ENCODE assay signal across 8 mouse cellular contexts in genomic region chr12:76177864-76178518, GRCm38 (mm10). TPM values are rescaled to one million over a fixed set of nuclear protein-coding genes. Genes with fewer than 3 reads are reported as not detected.
DNase-seq lines count a peak whose midpoint lies in the region; ATAC-seq and TF ChIP-seq lines count a peak whose summit lies in the region.

No protein-coding gene starts in this region.

- 0 out of 4 replicates have a peak, but pooled peaks cover 0 to 6% of the 10 kb centered on the region in 2 experiments for H3K4me1 ChIP-seq in MEL (ENCODE audit: control insufficient read depth in 1 of 2, insufficient read depth in 2 of 2, low read length in 2 of 2)
- peaks cover 9% of the 10 kb centered on the region for H3K4me1 ChIP-seq in forebrain, embryonic 13.5 days
- peaks cover 9% of the 10 kb centered on the region for H3K4me1 ChIP-seq in hindbrain, embryonic 10.5 days (replicated peaks)

- TF ChIP-seq EP300 in MEL (IDR thresholded peaks at IDR 0.05; ENCODE audit: low read depth in 1 of 2, low read length in 2 of 2), result no peak

- ATAC-seq in forebrain, embryonic 13.5 days, result peak; percentile 62; the same call in 1 of the 2 replicates
- ATAC-seq in erythroblast, adult 5-6 weeks (replicated peaks; ENCODE audit: low FRiP score, poor library complexity, severe bottlenecking), result no peak

- DNase-seq in MEL (ENCODE audit: low read depth, low spot score), result peak; percentile 61
- peak; percentile 27 for DNase-seq in c-Kit-positive CD71-positive TER-119-negative erythroid progenitor cells, embryonic 14.5 days (ENCODE audit: low read depth)
- peak; percentile 75 for DNase-seq in hindbrain, embryonic 10.5 days (ENCODE audit: low spot score)
- peak; percentile 63 to 80 for DNase-seq in layer of hippocampus, postnatal 10 days (ENCODE audit: low spot score in 2 of 2)
- peak; percentile 81 for DNase-seq in lung, postnatal 36 days
- peak; percentile 48 for DNase-seq in retina, adult 2 months (ENCODE audit: low read depth, low spot score)

- H3K79me2 ChIP-seq in MEL (ENCODE audit: control insufficient read depth, insufficient read depth, low read length, poor library complexity), result no peaks in the 10 kb centered on the region

- H3K9ac ChIP-seq in MEL (ENCODE audit: control insufficient read depth, low read depth, low read length, poor library complexity, severe bottlenecking), result no peak overlapping the region
- H3K9ac ChIP-seq in forebrain, embryonic 13.5 days, result no peak overlapping the region

- no peaks in the 10 kb centered on the region for H3K9me3 ChIP-seq in MEL (replicated peaks; ENCODE audit: insufficient read depth, low read length)
- H3K9me3 ChIP-seq in forebrain, embryonic 13.5 days (replicated peaks), result no peaks in the 10 kb centered on the region
- H3K9me3 ChIP-seq in hindbrain, embryonic 10.5 days, result no peaks in the 10 kb centered on the region

- WGBS in forebrain, embryonic 13.5 days, result 39% methylated on average over 15 of the region's 16 CpGs
- WGBS in hindbrain, embryonic 10.5 days, result 40% methylated on average over 16 of the region's 16 CpGs

- H3K27ac ChIP-seq in MEL (ENCODE audit: control insufficient read depth, low read depth, low read length), result no peak overlapping the region
- H3K27ac ChIP-seq in forebrain, embryonic 13.5 days, result no peak overlapping the region
- H3K27ac ChIP-seq in hindbrain, embryonic 10.5 days, result no peak overlapping the region

- peak overlapping the region; percentile 93 for H3K4me2 ChIP-seq in forebrain, embryonic 13.5 days

- TF ChIP-seq RAD21 in MEL (IDR thresholded peaks at IDR 0.05; ENCODE audit: low read depth, low read length), result peak; percentile 72

- TF ChIP-seq POLR2A in MEL (IDR thresholded peaks at IDR 0.05; ENCODE audit: control insufficient read depth in 1 of 2, insufficient read depth in 1 of 2, low read depth in 1 of 2, low read length in 2 of 2, poor library complexity in 1 of 2), result no peak

- peaks cover 0 to 7% of the 10 kb centered on the region in 2 experiments; a peak in 2 of 4 replicates for H3K36me3 ChIP-seq in MEL (ENCODE audit: control insufficient read depth in 1 of 2, insufficient read depth in 2 of 2, low read length in 2 of 2)
- no peaks in the 10 kb centered on the region for H3K36me3 ChIP-seq in forebrain, embryonic 13.5 days (ENCODE audit: poor library complexity, severe bottlenecking)
- H3K36me3 ChIP-seq in hindbrain, embryonic 10.5 days, result no peaks in the 10 kb centered on the region

- H3K27me3 ChIP-seq in MEL (ENCODE audit: control insufficient read depth in 1 of 2, insufficient read depth in 2 of 2, low read length in 2 of 2), result peaks cover 4 to 13% of the 10 kb centered on the region in 2 experiments; a peak in 3 of 4 replicates
- H3K27me3 ChIP-seq in forebrain, embryonic 13.5 days, result peaks cover 12% of the 10 kb centered on the region; the same call in 1 of the 2 replicates
- peaks cover 22% of the 10 kb centered on the region for H3K27me3 ChIP-seq in hindbrain, embryonic 10.5 days (ENCODE audit: insufficient read depth, poor library complexity, severe bottlenecking)

- TF ChIP-seq CTCF in MEL (IDR thresholded peaks at IDR 0.05 in 2 of 3, conservative IDR thresholded peaks at IDR 0.05 in 1 of 3; ENCODE audit: control insufficient read depth in 1 of 3, insufficient read depth in 1 of 3, low read depth in 2 of 3, low read length in 3 of 3, poor library complexity in 1 of 3, severe bottlenecking in 1 of 3), result peak; percentile 79 to 90 (median 82)

- H3K4me3 ChIP-seq in MEL (ENCODE audit: control insufficient read depth in 1 of 2, insufficient read depth in 1 of 2, low read depth in 2 of 2, low read length in 2 of 2), result no peak overlapping the region
- peak overlapping the region; percentile 47 for H3K4me3 ChIP-seq in forebrain, embryonic 13.5 days
- H3K4me3 ChIP-seq in hindbrain, embryonic 10.5 days, result peak overlapping the region; percentile 60

TF ChIP-seq in MEL, 35 proteins besides CTCF, POLR2A, EP300 and RAD21:
- no peak for TF ChIP-seq NELFE (IDR thresholded peaks at IDR 0.05; ENCODE audit: low read depth, low read length)
- peak; percentile 76 for TF ChIP-seq SMC3 (IDR thresholded peaks at IDR 0.05; ENCODE audit: low read depth, low read length)
- TF ChIP-seq ZC3H11A (IDR thresholded peaks at IDR 0.05; ENCODE audit: low read depth, low read length), result peak; percentile 65
- TF ChIP-seq MXI1 (IDR thresholded peaks at IDR 0.05; ENCODE audit: low read depth, low read length), result no peak

RNA-seq across cellular contexts. Expression of gene Esr2, which starts 0.9 kb away (rescaled TPM):
- not detected in 2 replicates for total RNA-seq in MEL (2012; rRNA removed)
- polyA plus RNA-seq in MEL (2012; ENCODE audit: insufficient read depth in 1 of 2, insufficient read length in 2 of 2, low read depth in 1 of 2, low replicate concordance in 2 of 2, missing spikeins in 1 of 2), result under 1 TPM in 1 of 2 experiments, not detected in 1; 0.03 TPM
- polyA plus RNA-seq in forebrain, embryonic 13.5 days (2015; fragmentation: Nextera tagmentation; extraction: Ambion mirVana), result 0.05 and 0.12 TPM in 2 replicates
- polyA plus RNA-seq in hindbrain, embryonic 10.5 days (2016; fragmentation: Nextera tagmentation; extraction: Ambion mirVana), result 0.07 and 0.24 TPM in 2 replicates
- under 1 TPM; 0.18 TPM for total RNA-seq in layer of hippocampus, postnatal 10 days (2021)
- total RNA-seq in erythroblast, adult 5-6 weeks (2015; ENCODE audit: low replicate concordance), result not detected in 2 replicates
- total RNA-seq in erythroblast, adult 5-6 weeks (2017; ENCODE audit: low replicate concordance), result not detected in 2 replicates

Comparison
In these comparisons a context has a peak if more than half of its experiments do, and no peak if none do; other contexts are left out.
1. DNase-seq: peak in every context shown above with its lines; median percentile 81 in lung, postnatal 36 days; 75 in hindbrain, embryonic 10.5 days; 72 in layer of hippocampus, postnatal 10 days; 61 in MEL; 48 in retina, adult 2 months; 27 in c-Kit-positive CD71-positive TER-119-negative erythroid progenitor cells, embryonic 14.5 days.
2. H3K4me3 ChIP-seq: peak in forebrain, embryonic 13.5 days (single experiment) and hindbrain, embryonic 10.5 days (single experiment); none in MEL (0 of 2).